Mouse (Mus musculus) lung, adult 2 months (tissue): Measurements from ENCODE around the gene Dop1b. TPM values are rescaled to one million over a fixed set of nuclear protein-coding genes. Genes with fewer than 3 reads are reported as not detected.

ENCODE experiments used
- DNase-seq: peaks from one replicate; pipeline ENCODE4 v3.0.0; 2022
- H3K4me1 ChIP-seq: fragments of 200-500 bp; 2 replicates; pipeline ENCODE4 v1.6.1; 2011; ENCODE audit warnings: low read length; ENCODE audit not compliant: control insufficient read depth, insufficient read depth
- H3K4me3 ChIP-seq: fragments of 200-500 bp; replicated peaks from 2 replicates; pipeline ENCODE3; 2011; ENCODE audit warnings: low read depth, mild to moderate bottlenecking, control low read depth, low read length; ENCODE audit errors: extremely low read depth
- CTCF ChIP-seq: fragments of 200-500 bp; IDR thresholded peaks from 2 replicates; pipeline ENCODE4 v1.5.1; 2011; ENCODE audit warnings: mild to moderate bottlenecking, low read length, control low read depth; ENCODE audit not compliant: insufficient read depth
- POLR2A ChIP-seq: fragments of 200-500 bp; IDR thresholded peaks from 2 replicates; pipeline ENCODE4 v1.6.1; 2011; ENCODE audit warnings: low read depth, mild to moderate bottlenecking, control low read depth, low read length, borderline replicate concordance; ENCODE audit errors: extremely low read depth
- WGBS: fragments of 180-500 bp; shearing (Covaris S2); methylation state at CpG from one replicate; pipeline ENCODE4 v1.1.7; 2018; 5-methylcytosine and 5-hydroxymethylcytosine counted together
- polyA plus RNA-seq: library from polyadenylated mRNA; depleted of rRNA; stranded (reverse); fragments of >200 nt; gene quantifications from 2 replicates; pipeline ENCODE4 v1.2.3, GENCODE M21; 2012

Gene Dop1b
- polyA plus RNA-seq, 1 experiment, result 61.2 TPM

- TF ChIP-seq POLR2A (no peak), CTCF (no peak)
- Histone ChIP-seq H3K4me3 (no peak overlapping the region), H3K4me1 (peaks cover 5% of the 10 kb centered on the region; the same call in 1 of the 2 replicates)
- 86% methylated on average over 3 of the region's 3 CpGs for WGBS
- DNase-seq, result no peak
These were observed 87.4 kb downstream of the Dop1b start for GRCm38 (mm10) chr16:93799071-93799470.

GRCm38 (mm10) chr16:93799936-93800335 is 88.2 kb downstream of the Dop1b start:
- no peak for DNase-seq
- no peak for TF ChIP-seq POLR2A
- no peak for TF ChIP-seq CTCF
- no peak overlapping the region for H3K4me3 ChIP-seq
- H3K4me1 ChIP-seq, result peaks cover 5% of the 10 kb centered on the region
- WGBS, result 95% methylated on average over 16 of the region's 16 CpGs

- H3K4me3 ChIP-seq, result no peak overlapping the region
- peaks cover 8% of the 10 kb centered on the region for H3K4me1 ChIP-seq
- DNase-seq, result no peak
- 93% methylated on average over 6 of the region's 6 CpGs for WGBS
- no peak for TF ChIP-seq POLR2A
These were observed 95.5 kb downstream of the Dop1b start for GRCm38 (mm10) chr16:93807167-93807566.

- DNase-seq, result no peak
- TF ChIP-seq POLR2A (no peak), CTCF (no peak)
- whole genome bisulfite sequencing, result 25% methylated on average over 8 of the region's 8 CpGs
- Histone ChIP-seq H3K4me1 (peaks cover 8% of the 10 kb centered on the region), H3K4me3 (no peak overlapping the region)
These were observed 96.4 kb downstream of the Dop1b start for GRCm38 (mm10) chr16:93807961-93808554.

- peak; percentile 72 for DNase-seq
- peak overlapping the region; percentile 58 for H3K4me3 ChIP-seq
- TF ChIP-seq POLR2A (peak; percentile 60; the same call in 1 of the 2 replicates), CTCF (no peak)
- peaks cover 12% of the 10 kb centered on the region for H3K4me1 ChIP-seq
- 14% methylated on average over 20 of the region's 20 CpGs for WGBS
These were observed 104.4 kb downstream of the Dop1b start for GRCm38 (mm10) chr16:93815856-93816736.

- DNase-seq, result no peak
- WGBS, result 42% methylated on average over 7 of the region's 7 CpGs
- peaks cover 12% of the 10 kb centered on the region for H3K4me1 ChIP-seq
- H3K4me3 ChIP-seq, result no peak overlapping the region
- no peak for TF ChIP-seq CTCF
- no peak for TF ChIP-seq POLR2A
These were observed 105.2 kb downstream of the Dop1b start for GRCm38 (mm10) chr16:93816861-93817260.

GRCm38 (mm10) chr16:93817371-93817770 is 105.7 kb downstream of the Dop1b start:
- H3K4me1 ChIP-seq, result peaks cover 12% of the 10 kb centered on the region
- no peak for DNase-seq
- TF ChIP-seq POLR2A (no peak), CTCF (no peak)
- H3K4me3 ChIP-seq, result no peak overlapping the region
- WGBS, result 81% methylated on average over 5 of the region's 5 CpGs

GRCm38 (mm10) chr16:93818691-93819324 is 107.1 kb downstream of the Dop1b start:
- H3K4me1 ChIP-seq, result peaks cover 12% of the 10 kb centered on the region
- no peak for DNase-seq
- H3K4me3 ChIP-seq, result no peak overlapping the region
- TF ChIP-seq POLR2A, result no peak
- no peak for TF ChIP-seq CTCF
- WGBS, result 36% methylated on average over 12 of the region's 12 CpGs

- TF ChIP-seq POLR2A (no peak), CTCF (no peak)
- DNase-seq, result no peak
- WGBS, result 76% methylated on average over 4 of the region's 4 CpGs
- Histone ChIP-seq H3K4me3 (no peak overlapping the region), H3K4me1 (peaks cover 12% of the 10 kb centered on the region)
These were observed 107.6 kb downstream of the Dop1b start for GRCm38 (mm10) chr16:93819325-93819696.
